Mouse (Mus musculus): ENCODE results near the gene Mylk. TPM values are rescaled to one million over a fixed set of nuclear protein-coding genes. Genes with fewer than 3 reads are reported as not detected.

The Mylk gene
- polyA plus RNA-seq, 1 experiment = 284 TPM

DNA sequence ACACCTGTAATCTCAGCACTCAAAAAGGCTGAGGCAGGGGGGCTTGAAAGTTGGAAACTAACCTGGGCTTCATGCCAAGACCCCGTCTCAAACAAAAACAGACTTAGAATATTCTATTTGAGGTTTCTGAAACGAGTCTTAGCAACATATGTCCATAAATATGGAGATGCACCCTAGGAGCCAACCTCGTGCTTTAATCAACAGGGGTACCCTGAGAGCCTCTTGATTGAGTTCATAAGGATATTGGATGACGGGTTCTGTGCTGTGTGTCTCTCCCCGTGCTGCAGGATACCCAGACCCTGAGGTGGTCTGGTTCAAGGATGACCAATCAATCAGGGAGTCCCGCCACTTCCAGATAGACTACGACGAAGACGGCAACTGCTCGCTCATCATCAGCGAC lies 255.0 kb downstream of the Mylk start:
- Histone ChIP-seq H3K4me3 (ENCODE audit: low read depth, low read length) (no peak overlapping the region), H3K27ac (ENCODE audit: insufficient read depth, low read depth, low read length) (no peak overlapping the region), H3K27me3 (ENCODE audit: control insufficient read depth, insufficient read depth, low read length) (no peaks in the 10 kb centered on the region), H3K4me1 (ENCODE audit: control insufficient read depth, insufficient read depth, insufficient read length, low read length) (no peaks in the 10 kb centered on the region), H3K36me3 (ENCODE audit: control insufficient read depth, insufficient read depth, low read length) (peaks cover 40% of the 10 kb centered on the region)
- TF ChIP-seq CTCF (IDR thresholded peaks at IDR 0.05; ENCODE audit: extremely low read depth, insufficient read length, insufficient replicate concordance, low read depth, low read length) (no peak), POLR2A (IDR thresholded peaks at IDR 0.05; ENCODE audit: low read depth, low read length) (no peak)
- 77% methylated on average over 11 of the region's 11 CpGs for WGBS

GRCm38 (mm10) chr16:35000923-35001560 lies 256.0 kb downstream of the Mylk start:
- H3K4me3 ChIP-seq (ENCODE audit: low read depth, low read length) = no peak overlapping the region
- no peaks in the 10 kb centered on the region for H3K4me1 ChIP-seq (ENCODE audit: control insufficient read depth, insufficient read depth, insufficient read length, low read length)
- WGBS = 79% methylated on average over 10 of the region's 10 CpGs
- H3K27me3 ChIP-seq (ENCODE audit: control insufficient read depth, insufficient read depth, low read length) = no peaks in the 10 kb centered on the region
- peaks cover 33% of the 10 kb centered on the region for H3K36me3 ChIP-seq (ENCODE audit: control insufficient read depth, insufficient read depth, low read length)
- H3K27ac ChIP-seq (ENCODE audit: insufficient read depth, low read depth, low read length) = no peak overlapping the region
- TF ChIP-seq POLR2A (IDR thresholded peaks at IDR 0.05; ENCODE audit: low read depth, low read length) (no peak), CTCF (IDR thresholded peaks at IDR 0.05; ENCODE audit: extremely low read depth, insufficient read length, insufficient replicate concordance, low read depth, low read length) (no peak)

- H3K27ac ChIP-seq (ENCODE audit: insufficient read depth, low read depth, low read length) = no peak overlapping the region
- TF ChIP-seq POLR2A (IDR thresholded peaks at IDR 0.05; ENCODE audit: low read depth, low read length) (no peak), CTCF (IDR thresholded peaks at IDR 0.05; ENCODE audit: extremely low read depth, insufficient read length, insufficient replicate concordance, low read depth, low read length) (no peak)
- no peak overlapping the region for H3K4me3 ChIP-seq (ENCODE audit: low read depth, low read length)
- H3K36me3 ChIP-seq (ENCODE audit: control insufficient read depth, insufficient read depth, low read length) = peaks cover 14% of the 10 kb centered on the region
- H3K27me3 ChIP-seq (ENCODE audit: control insufficient read depth, insufficient read depth, low read length) = no peaks in the 10 kb centered on the region
- H3K4me1 ChIP-seq (ENCODE audit: control insufficient read depth, insufficient read depth, insufficient read length, low read length) = no peaks in the 10 kb centered on the region
- 40% methylated on average over 5 of the region's 5 CpGs for WGBS
Observed at GRCm38 (mm10) chr16:35004356-35004755, 259.3 kb downstream of the Mylk start.

DNA sequence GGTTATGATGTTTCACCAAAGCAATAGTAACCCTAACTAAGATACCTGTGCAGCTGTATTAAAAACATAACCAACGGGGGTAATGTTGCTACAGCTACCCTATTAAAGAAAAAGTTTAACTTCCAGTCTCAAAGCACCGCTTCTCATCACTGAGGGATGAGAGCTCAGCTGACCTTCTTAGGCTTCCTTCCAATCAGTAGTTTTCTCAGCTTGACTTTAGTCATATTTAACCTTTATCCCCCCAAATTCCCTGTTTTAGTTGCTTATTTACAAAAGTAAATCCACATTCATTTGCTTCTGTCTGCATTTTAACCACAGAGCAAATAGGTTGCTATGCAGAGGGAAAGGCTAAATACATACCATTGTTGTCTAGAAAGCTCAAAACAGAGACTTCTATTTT lies 259.7 kb downstream of the Mylk start:
- TF ChIP-seq POLR2A (IDR thresholded peaks at IDR 0.05; ENCODE audit: low read depth, low read length) = no peak
- TF ChIP-seq CTCF (IDR thresholded peaks at IDR 0.05; ENCODE audit: extremely low read depth, insufficient read length, insufficient replicate concordance, low read depth, low read length) = no peak
- no peak overlapping the region for H3K4me3 ChIP-seq (ENCODE audit: low read depth, low read length)
- no peaks in the 10 kb centered on the region for H3K4me1 ChIP-seq (ENCODE audit: control insufficient read depth, insufficient read depth, insufficient read length, low read length)
- no peaks in the 10 kb centered on the region for H3K27me3 ChIP-seq (ENCODE audit: control insufficient read depth, insufficient read depth, low read length)
- H3K36me3 ChIP-seq (ENCODE audit: control insufficient read depth, insufficient read depth, low read length) = peaks cover 13% of the 10 kb centered on the region
- WGBS = 65% methylated on average over 2 of the region's 2 CpGs
- H3K27ac ChIP-seq (ENCODE audit: insufficient read depth, low read depth, low read length) = no peak overlapping the region

DNA sequence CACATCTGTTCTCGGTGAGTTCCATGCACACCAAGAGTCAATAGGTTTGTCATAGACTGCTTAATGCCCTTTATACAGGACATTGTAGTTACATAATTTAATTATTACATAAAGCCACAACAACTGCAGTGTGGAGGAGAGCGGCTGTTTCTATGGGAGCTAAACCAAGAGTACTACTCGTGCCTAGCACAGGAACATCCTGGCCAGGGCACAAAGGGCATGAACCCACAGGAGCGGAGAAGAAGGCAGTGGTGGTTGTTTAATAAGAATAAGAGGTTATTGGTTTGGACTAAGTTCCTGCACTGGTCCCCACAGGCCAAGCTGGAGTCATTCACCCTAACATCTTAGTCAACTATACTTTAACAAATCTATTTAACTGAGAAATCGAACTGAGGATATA lies 261.2 kb downstream of the Mylk start:
- Histone ChIP-seq H3K4me3 (ENCODE audit: low read depth, low read length) (no peak overlapping the region), H3K4me1 (ENCODE audit: control insufficient read depth, insufficient read depth, insufficient read length, low read length) (no peaks in the 10 kb centered on the region), H3K27ac (ENCODE audit: insufficient read depth, low read depth, low read length) (no peak overlapping the region), H3K27me3 (ENCODE audit: control insufficient read depth, insufficient read depth, low read length) (no peaks in the 10 kb centered on the region), H3K36me3 (ENCODE audit: control insufficient read depth, insufficient read depth, low read length) (peaks cover 2% of the 10 kb centered on the region; the same call in 1 of the 2 replicates)
- 87% methylated on average over 5 of the region's 5 CpGs for WGBS
- TF ChIP-seq POLR2A (IDR thresholded peaks at IDR 0.05; ENCODE audit: low read depth, low read length) (no peak), CTCF (IDR thresholded peaks at IDR 0.05; ENCODE audit: extremely low read depth, insufficient read length, insufficient replicate concordance, low read depth, low read length) (no peak)

DNA sequence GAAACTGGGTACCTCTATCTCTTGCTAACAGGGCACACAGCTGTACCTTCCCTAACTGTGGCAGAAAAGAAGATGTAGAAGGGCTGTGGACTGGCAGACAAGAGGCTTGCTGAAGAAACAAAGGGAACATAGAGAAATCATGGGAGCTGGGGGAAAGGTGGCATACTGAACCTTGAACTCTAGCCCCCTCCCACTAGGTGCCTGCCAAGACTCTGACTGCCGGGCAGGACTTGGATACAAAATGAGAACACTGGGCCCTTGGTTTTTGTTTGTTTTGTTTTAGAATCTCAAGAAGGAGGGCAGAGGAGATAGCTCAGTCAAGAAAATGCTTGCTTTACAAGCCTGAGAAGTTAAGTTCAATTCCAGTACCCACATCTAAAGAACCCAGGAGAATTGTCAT lies 262.4 kb downstream of the Mylk start:
- TF ChIP-seq POLR2A (IDR thresholded peaks at IDR 0.05; ENCODE audit: low read depth, low read length) (no peak), CTCF (IDR thresholded peaks at IDR 0.05; ENCODE audit: extremely low read depth, insufficient read length, insufficient replicate concordance, low read depth, low read length) (no peak)
- Histone ChIP-seq H3K27me3 (ENCODE audit: control insufficient read depth, insufficient read depth, low read length) (no peaks in the 10 kb centered on the region), H3K4me1 (ENCODE audit: control insufficient read depth, insufficient read depth, insufficient read length, low read length) (no peaks in the 10 kb centered on the region), H3K27ac (ENCODE audit: insufficient read depth, low read depth, low read length) (no peak overlapping the region), H3K4me3 (ENCODE audit: low read depth, low read length) (no peak overlapping the region), H3K36me3 (ENCODE audit: control insufficient read depth, insufficient read depth, low read length) (no peaks in the 10 kb centered on the region)
- 38% methylated on average over 1 of the region's 1 CpGs for WGBS

DNA sequence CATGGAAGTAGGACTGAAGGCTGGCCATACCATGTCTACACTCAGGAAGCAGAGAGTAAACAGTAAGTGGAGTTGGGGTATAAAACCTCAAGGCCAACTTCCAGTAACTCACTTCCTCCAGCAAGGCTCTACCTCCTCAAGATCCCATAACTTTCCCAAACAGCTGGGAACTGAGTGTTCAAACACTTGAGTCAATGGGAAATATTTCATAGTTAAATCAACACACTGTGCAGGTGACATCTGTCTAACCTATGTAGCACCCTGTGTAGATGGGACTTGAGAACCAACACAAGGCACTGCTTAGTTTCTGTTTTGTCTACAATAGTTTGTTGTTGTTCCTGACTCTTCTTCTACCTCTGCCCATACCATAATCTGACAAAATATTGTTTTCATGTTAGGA lies 263.4 kb downstream of the Mylk start:
- no peaks in the 10 kb centered on the region for H3K36me3 ChIP-seq (ENCODE audit: control insufficient read depth, insufficient read depth, low read length)
- H3K27me3 ChIP-seq (ENCODE audit: control insufficient read depth, insufficient read depth, low read length) = no peaks in the 10 kb centered on the region
- no peaks in the 10 kb centered on the region for H3K4me1 ChIP-seq (ENCODE audit: control insufficient read depth, insufficient read depth, insufficient read length, low read length)
- H3K27ac ChIP-seq (ENCODE audit: insufficient read depth, low read depth, low read length) = no peak overlapping the region
- H3K4me3 ChIP-seq (ENCODE audit: low read depth, low read length) = no peak overlapping the region
- TF ChIP-seq POLR2A (IDR thresholded peaks at IDR 0.05; ENCODE audit: low read depth, low read length) (no peak), CTCF (IDR thresholded peaks at IDR 0.05; ENCODE audit: extremely low read depth, insufficient read length, insufficient replicate concordance, low read depth, low read length) (no peak)

Data from small intestine, adult 2 months (tissue).